Mouse (Mus musculus) embryo, embryonic 10.5 days (tissue): ENCODE measurements at regions not wholly inside any gene's neighbourhood (a gene's known extent, or its start where the extent isn't known, plus 50 kb on each side); places are given as distances from the start of the nearest gene placed in this dataset.

Source experiments
- DNase-seq: peaks from one replicate; pipeline ENCODE4 v3.0.0-alpha.2; 2015; ENCODE audit warnings: low spot score

DNA sequence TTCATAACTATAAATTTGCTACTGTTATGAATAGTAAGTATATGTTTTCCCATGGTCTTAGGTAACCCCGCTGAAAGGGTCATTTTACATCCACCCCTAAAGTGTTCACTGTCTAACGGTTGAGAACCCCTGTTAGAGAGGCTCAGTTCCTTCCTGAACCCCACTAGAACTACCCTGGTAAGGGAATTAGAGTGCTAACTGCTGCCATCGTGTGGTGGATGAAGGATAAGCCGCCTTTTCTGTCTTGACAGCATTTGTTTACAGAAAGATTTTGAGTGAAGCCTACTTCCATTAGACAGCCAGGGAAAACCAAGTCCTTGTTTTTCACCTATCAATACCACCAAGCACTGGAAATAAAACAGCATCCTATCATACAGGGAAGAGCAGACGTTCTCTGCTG lies 90.3 kb upstream of the Tbx22 start:
- peak; percentile 61 for DNase-seq
